Mouse (Mus musculus) limb, embryonic 14.5 days (tissue): ENCODE measurements around the gene Mn1. TPM values are rescaled to one million over a fixed set of nuclear protein-coding genes. Genes with fewer than 3 reads are reported as not detected.

Experiments
- ATAC-seq: fragments of 200-750 bp; cut with Nextera tagmentation; 2 replicates; pipeline ENCODE4 v1.8.0; 2017; ENCODE audit warnings: low read depth, moderate number of reproducible peaks, moderate TSS enrichment; ENCODE audit not compliant: low FRiP score
- DNase-seq: peaks from one replicate; pipeline ENCODE4 v3.0.0-alpha.2; 2015; ENCODE audit warnings: low spot score
- H3K27ac ChIP-seq: fragments of 300-500 bp; sonication (generic); replicated peaks from 2 replicates; pipeline ENCODE4 v1.5.1; 2014; ENCODE audit warnings: low read depth, mild to moderate bottlenecking, low read length, moderate library complexity, mixed read lengths
- H3K27me3 ChIP-seq: fragments of 300-500 bp; sonication (generic); 2 replicates; pipeline ENCODE4 v1.6.1; 2014; ENCODE audit warnings: low read length, mixed read lengths; ENCODE audit not compliant: control insufficient read depth, insufficient read depth
- H3K36me3 ChIP-seq: fragments of 300-500 bp; sonication (generic); 2 replicates; pipeline ENCODE4 v1.6.1; 2014; ENCODE audit warnings: mild to moderate bottlenecking, low read length, moderate library complexity, mixed read lengths; ENCODE audit not compliant: control insufficient read depth, insufficient read depth
- H3K4me1 ChIP-seq: fragments of 300-500 bp; sonication (generic); 2 replicates; pipeline ENCODE4 v1.6.1; 2014; ENCODE audit warnings: antibody characterized with exemption, low read length, mixed read lengths; ENCODE audit not compliant: control insufficient read depth, insufficient read depth
- H3K4me2 ChIP-seq: fragments of 300-500 bp; sonication (generic); replicated peaks from 2 replicates; pipeline ENCODE4 v1.6.1; 2014; ENCODE audit warnings: low read depth, mild to moderate bottlenecking, low read length, moderate library complexity; ENCODE audit not compliant: severe bottlenecking
- H3K4me3 ChIP-seq: fragments of 300-500 bp; sonication (generic); replicated peaks from 2 replicates; pipeline ENCODE4 v1.5.1; 2014; ENCODE audit warnings: low read length
- H3K9ac ChIP-seq: fragments of 300-500 bp; sonication (generic); 2 replicates; pipeline ENCODE4 v1.6.1; 2014; ENCODE audit warnings: mild to moderate bottlenecking, low read depth, low read length, moderate library complexity; ENCODE audit not compliant: severe bottlenecking
- H3K9me3 ChIP-seq: fragments of 300-500 bp; sonication (generic); 2 replicates; pipeline ENCODE4 v1.6.1; 2016; ENCODE audit warnings: low read length; ENCODE audit not compliant: control insufficient read depth
- POLR2A ChIP-seq: fragments of 200-500 bp; IDR thresholded peaks from 2 replicates; pipeline ENCODE4 v1.8.0; 2012; ENCODE audit warnings: inconsistent platforms, mild to moderate bottlenecking, moderate library complexity, borderline replicate concordance; ENCODE audit not compliant: insufficient read depth, insufficient read length; ENCODE audit errors: extremely low read depth
- WGBS: fragments of 180-500 bp; shearing (Covaris S2); extraction: QIAGEN DNeasy Blood & Tissue Kit; methylation state at CpG from one replicate; pipeline ENCODE4 v1.1.7; 2014; 5-methylcytosine and 5-hydroxymethylcytosine counted together
- polyA plus RNA-seq, 2 experiments: library from polyadenylated mRNA; depleted of rRNA in 1 of 2; stranded (reverse) in 1 of 2; unstranded in 1 of 2; fragments of >200 nt; fragmentation: Nextera tagmentation in 1 of 2; extraction: Ambion mirVana in 1 of 2; gene quantifications; 2 replicates each; pipeline versions ENCODE4 v1.2.1 to v1.2.3; 2012 to 2014

The Mn1 gene
- polyA plus RNA-seq, 2 experiments, result 11.4 to 18.2 TPM

GRCm38 (mm10) chr5:111425813-111426212 is 8.7 kb downstream of the Mn1 start:
- 70% methylated on average over 9 of the region's 9 CpGs for WGBS
- no peaks in the 10 kb centered on the region for H3K9me3 ChIP-seq
- no peak overlapping the region for H3K4me2 ChIP-seq
- no peak for DNase-seq
- no peak overlapping the region for H3K27ac ChIP-seq
- TF ChIP-seq POLR2A, result no peak
- no peak overlapping the region for H3K4me3 ChIP-seq
- H3K4me1 ChIP-seq, result peaks cover 62% of the 10 kb centered on the region
- H3K36me3 ChIP-seq, result peaks cover 26% of the 10 kb centered on the region
- no peak overlapping the region for H3K9ac ChIP-seq
- no peak for ATAC-seq
- H3K27me3 ChIP-seq, result peaks cover 9% of the 10 kb centered on the region

GRCm38 (mm10) chr5:111426249-111426648 is 9.1 kb downstream of the Mn1 start:
- no peak overlapping the region for H3K4me2 ChIP-seq
- no peak overlapping the region for H3K9ac ChIP-seq
- no peak overlapping the region for H3K4me3 ChIP-seq
- ATAC-seq (no peak), DNase-seq (no peak)
- no peak overlapping the region for H3K27ac ChIP-seq
- no peaks in the 10 kb centered on the region for H3K9me3 ChIP-seq
- WGBS, result 66% methylated on average over 5 of the region's 5 CpGs
- peaks cover 63% of the 10 kb centered on the region for H3K4me1 ChIP-seq
- peaks cover 5% of the 10 kb centered on the region for H3K27me3 ChIP-seq
- TF ChIP-seq POLR2A, result no peak
- H3K36me3 ChIP-seq, result peaks cover 21% of the 10 kb centered on the region

- WGBS, result 86% methylated on average over 6 of the region's 6 CpGs
- no peak overlapping the region for H3K4me2 ChIP-seq
- H3K36me3 ChIP-seq, result peaks cover 10% of the 10 kb centered on the region; the same call in 1 of the 2 replicates
- no peak overlapping the region for H3K9ac ChIP-seq
- no peaks in the 10 kb centered on the region for H3K9me3 ChIP-seq
- ATAC-seq, result no peak
- no peak for DNase-seq
- H3K27ac ChIP-seq, result no peak overlapping the region
- H3K4me1 ChIP-seq, result peaks cover 66% of the 10 kb centered on the region
- no peaks in the 10 kb centered on the region for H3K27me3 ChIP-seq
- TF ChIP-seq POLR2A, result no peak
- no peak overlapping the region for H3K4me3 ChIP-seq
These were observed 11.7 kb downstream of the Mn1 start for GRCm38 (mm10) chr5:111428882-111429281.

- Histone ChIP-seq H3K9me3 (no peaks in the 10 kb centered on the region), H3K4me1 (peaks cover 70% of the 10 kb centered on the region), H3K4me2 (no peak overlapping the region), H3K36me3 (peaks cover 11% of the 10 kb centered on the region; the same call in 1 of the 2 replicates), H3K4me3 (no peak overlapping the region), H3K27ac (no peak overlapping the region), H3K9ac (no peak overlapping the region), H3K27me3 (no peaks in the 10 kb centered on the region)
- ATAC-seq (no peak), DNase-seq (no peak)
- no peak for TF ChIP-seq POLR2A
- 77% methylated on average over 7 of the region's 7 CpGs for WGBS
These were observed 12.6 kb downstream of the Mn1 start for GRCm38 (mm10) chr5:111429726-111430125.

GRCm38 (mm10) chr5:111431007-111431730 is 14.0 kb downstream of the Mn1 start:
- no peak overlapping the region for H3K4me3 ChIP-seq
- 0 out of 2 replicates have a peak, but pooled peaks cover 15% of the 10 kb centered on the region for H3K36me3 ChIP-seq
- peaks cover 71% of the 10 kb centered on the region for H3K4me1 ChIP-seq
- ATAC-seq (no peak), DNase-seq (no peak)
- TF ChIP-seq POLR2A, result no peak
- no peaks in the 10 kb centered on the region for H3K27me3 ChIP-seq
- no peak overlapping the region; the same call in 1 of the 2 replicates for H3K4me2 ChIP-seq
- no peak overlapping the region for H3K9ac ChIP-seq
- WGBS, result 45% methylated on average over 11 of the region's 11 CpGs
- no peaks in the 10 kb centered on the region for H3K9me3 ChIP-seq
- H3K27ac ChIP-seq, result no peak overlapping the region
